Mouse (Mus musculus) intestine, postnatal 0 days (tissue): ENCODE data around the gene Eif2ak2. TPM values are rescaled to one million over a fixed set of nuclear protein-coding genes. Genes with fewer than 3 reads are reported as not detected.
A peak's percentile ranks its signal among the peaks of the same experiment; 100 is the strongest.

Experiments used
- ATAC-seq: fragments of 200-750 bp; cut with Nextera tagmentation; 2 replicates; pipeline ENCODE4 v1.8.0; 2017; ENCODE audit warnings: mild to moderate bottlenecking, moderate TSS enrichment, moderate library complexity
- H3K27ac ChIP-seq: fragments of 300-500 bp; sonication (generic); 2 replicates; pipeline ENCODE4 v1.5.1; 2014; ENCODE audit warnings: mild to moderate bottlenecking, low read depth, low read length, moderate library complexity
- H3K27me3 ChIP-seq: fragments of 300-500 bp; sonication (generic); replicated peaks from 2 replicates; pipeline ENCODE4 v1.6.1; 2014; ENCODE audit warnings: low read length, mixed read lengths; ENCODE audit not compliant: control insufficient read depth, insufficient read depth
- H3K36me3 ChIP-seq: fragments of 300-500 bp; sonication (generic); 2 replicates; pipeline ENCODE4 v1.6.1; 2014; ENCODE audit warnings: mild to moderate bottlenecking, moderate library complexity; ENCODE audit not compliant: control insufficient read depth, insufficient read depth
- H3K4me1 ChIP-seq: fragments of 300-500 bp; sonication (generic); replicated peaks from 2 replicates; pipeline ENCODE4 v1.6.1; 2014; ENCODE audit warnings: antibody characterized with exemption, low read length, mixed read lengths; ENCODE audit not compliant: control insufficient read depth, insufficient read depth
- H3K4me2 ChIP-seq: fragments of 300-500 bp; sonication (generic); replicated peaks from 2 replicates; pipeline ENCODE4 v1.6.1; 2014; ENCODE audit warnings: low read depth, mild to moderate bottlenecking, moderate library complexity
- H3K4me3 ChIP-seq: fragments of 300-500 bp; sonication (generic); 2 replicates; pipeline ENCODE4 v1.5.1; 2014; ENCODE audit warnings: low read depth, low read length
- H3K9ac ChIP-seq: fragments of 300-500 bp; sonication (generic); 2 replicates; pipeline ENCODE4 v1.6.1; 2014; ENCODE audit warnings: mild to moderate bottlenecking, low read depth, low read length
- H3K9me3 ChIP-seq: fragments of 300-500 bp; sonication (generic); 2 replicates; pipeline ENCODE4 v1.6.1; 2016; ENCODE audit warnings: mixed run types; ENCODE audit not compliant: control insufficient read depth
- CTCF ChIP-seq: sonication (generic); IDR thresholded peaks from 2 replicates; pipeline ENCODE4 v1.5.1; 2016; ENCODE audit warnings: low read depth, mild to moderate bottlenecking, control low read depth, antibody characterized with exemption, moderate library complexity
- WGBS: fragments of 180-500 bp; shearing (Covaris S2); extraction: QIAGEN DNeasy Blood & Tissue Kit; methylation state at CpG from one replicate; pipeline ENCODE4 v1.1.7; 2014; 5-methylcytosine and 5-hydroxymethylcytosine counted together
- polyA plus RNA-seq: library from polyadenylated mRNA; unstranded; fragments of >200 nt; fragmentation: Nextera tagmentation; extraction: Ambion mirVana; gene quantifications from 2 replicates; pipeline ENCODE4 v1.2.1, GENCODE M21; 2015

Gene Eif2ak2
- polyA plus RNA-seq, 1 experiment from 2014 or later: 25.1 TPM

DNA sequence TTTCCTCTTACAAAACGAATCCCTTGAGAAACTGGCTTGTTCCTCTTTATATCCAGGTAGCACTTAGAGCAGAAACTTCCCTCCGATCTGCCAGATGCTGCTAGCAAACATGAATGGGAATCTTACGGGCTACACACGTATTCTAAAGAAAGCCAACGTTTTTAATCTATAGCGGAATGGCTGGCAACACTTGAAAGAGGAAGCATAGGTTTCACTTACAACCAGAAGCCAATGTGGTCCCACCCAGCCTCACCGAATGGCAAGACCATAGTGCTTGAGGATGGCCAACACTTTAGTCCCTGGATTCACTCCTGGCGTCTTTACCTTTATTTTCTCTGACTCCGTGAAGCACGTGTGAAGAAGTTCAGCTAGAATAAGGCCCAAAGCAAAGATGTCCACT, 26.1 kb downstream of the Eif2ak2 start:
- WGBS: 89% methylated on average over 10 of the region's 10 CpGs
- Histone ChIP-seq H3K9me3 (no peaks in the 10 kb centered on the region), H3K27me3 (no peaks in the 10 kb centered on the region), H3K9ac (no peak overlapping the region), H3K4me1 (no peaks in the 10 kb centered on the region), H3K27ac (no peak overlapping the region), H3K4me2 (no peak overlapping the region), H3K4me3 (no peak overlapping the region), H3K36me3 (peaks cover 56% of the 10 kb centered on the region)
- no peak for ATAC-seq
- no peak for TF ChIP-seq CTCF

DNA sequence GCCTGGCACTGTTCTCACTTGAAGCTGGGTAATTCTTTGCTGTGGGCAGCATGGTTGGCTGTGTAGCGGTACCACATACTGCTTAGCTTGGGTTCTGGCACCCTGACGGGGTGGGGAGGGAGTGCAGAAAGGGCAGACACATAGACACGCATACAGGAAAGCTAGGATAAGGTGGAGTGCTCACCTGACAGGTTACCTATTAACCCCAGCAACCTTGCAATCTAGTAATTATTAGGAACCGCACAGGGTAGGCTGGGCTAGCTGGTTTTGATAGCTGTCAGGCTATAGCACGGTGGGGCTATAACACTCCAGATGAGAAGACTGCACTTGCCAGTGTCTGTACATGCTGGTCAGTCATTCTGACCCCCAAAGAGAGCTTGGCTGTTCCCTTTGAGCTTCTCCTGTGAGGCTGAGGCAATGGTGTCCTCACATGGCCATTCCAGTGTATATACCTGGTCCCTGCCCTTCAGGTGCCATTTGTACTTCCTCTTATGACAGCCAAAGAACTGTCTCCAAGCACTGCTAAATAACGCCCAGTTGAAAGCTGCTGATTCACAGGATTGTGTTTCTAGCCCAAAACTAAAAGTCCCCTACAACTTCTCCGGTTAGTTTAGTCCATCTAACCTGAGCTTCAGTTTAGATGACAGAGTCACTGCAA, 40.0 kb downstream of the Eif2ak2 start:
- ATAC-seq: peak; percentile 83
- H3K9me3 ChIP-seq: no peaks in the 10 kb centered on the region
- no peak overlapping the region for H3K4me2 ChIP-seq
- H3K9ac ChIP-seq: no peak overlapping the region
- H3K27ac ChIP-seq: peak overlapping the region; percentile 57
- 48% methylated on average over 7 of the region's 7 CpGs for WGBS
- no peaks in the 10 kb centered on the region for H3K4me1 ChIP-seq
- H3K4me3 ChIP-seq: no peak overlapping the region
- no peaks in the 10 kb centered on the region for H3K27me3 ChIP-seq
- peaks cover 61% of the 10 kb centered on the region for H3K36me3 ChIP-seq
- no peak for TF ChIP-seq CTCF

DNA sequence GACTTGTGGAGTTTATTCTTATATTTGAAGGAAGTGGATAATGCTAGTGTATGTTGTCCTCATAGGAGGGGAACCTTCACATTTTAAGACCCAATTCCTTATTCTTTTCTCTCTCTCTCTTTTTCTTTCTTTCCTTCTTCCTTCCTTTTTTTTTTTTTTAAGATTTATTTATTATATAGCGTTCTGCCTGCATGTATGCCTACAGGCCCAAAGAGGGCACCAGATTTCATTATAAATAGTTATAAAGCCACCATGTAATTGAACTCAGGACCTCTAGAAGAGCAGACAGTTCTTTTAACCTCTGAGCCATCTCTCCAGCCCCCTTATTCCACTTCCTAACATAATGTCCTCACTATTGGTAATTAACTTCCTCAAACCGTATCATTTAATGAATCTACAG, 46.3 kb downstream of the Eif2ak2 start:
- H3K4me3 ChIP-seq: peak overlapping the region; percentile 79
- H3K36me3 ChIP-seq: peaks cover 19% of the 10 kb centered on the region
- H3K4me2 ChIP-seq: peak overlapping the region; percentile 70
- ATAC-seq: no peak
- WGBS: 21% methylated on average over 2 of the region's 2 CpGs
- H3K27ac ChIP-seq: peak overlapping the region; percentile 69
- TF ChIP-seq CTCF: peak; percentile 16; the same call in 1 of the 2 replicates
- no peaks in the 10 kb centered on the region for H3K27me3 ChIP-seq
- H3K9ac ChIP-seq: peak overlapping the region; percentile 53; the same call in 1 of the 2 replicates
- H3K9me3 ChIP-seq: no peaks in the 10 kb centered on the region
- no peaks in the 10 kb centered on the region for H3K4me1 ChIP-seq

DNA sequence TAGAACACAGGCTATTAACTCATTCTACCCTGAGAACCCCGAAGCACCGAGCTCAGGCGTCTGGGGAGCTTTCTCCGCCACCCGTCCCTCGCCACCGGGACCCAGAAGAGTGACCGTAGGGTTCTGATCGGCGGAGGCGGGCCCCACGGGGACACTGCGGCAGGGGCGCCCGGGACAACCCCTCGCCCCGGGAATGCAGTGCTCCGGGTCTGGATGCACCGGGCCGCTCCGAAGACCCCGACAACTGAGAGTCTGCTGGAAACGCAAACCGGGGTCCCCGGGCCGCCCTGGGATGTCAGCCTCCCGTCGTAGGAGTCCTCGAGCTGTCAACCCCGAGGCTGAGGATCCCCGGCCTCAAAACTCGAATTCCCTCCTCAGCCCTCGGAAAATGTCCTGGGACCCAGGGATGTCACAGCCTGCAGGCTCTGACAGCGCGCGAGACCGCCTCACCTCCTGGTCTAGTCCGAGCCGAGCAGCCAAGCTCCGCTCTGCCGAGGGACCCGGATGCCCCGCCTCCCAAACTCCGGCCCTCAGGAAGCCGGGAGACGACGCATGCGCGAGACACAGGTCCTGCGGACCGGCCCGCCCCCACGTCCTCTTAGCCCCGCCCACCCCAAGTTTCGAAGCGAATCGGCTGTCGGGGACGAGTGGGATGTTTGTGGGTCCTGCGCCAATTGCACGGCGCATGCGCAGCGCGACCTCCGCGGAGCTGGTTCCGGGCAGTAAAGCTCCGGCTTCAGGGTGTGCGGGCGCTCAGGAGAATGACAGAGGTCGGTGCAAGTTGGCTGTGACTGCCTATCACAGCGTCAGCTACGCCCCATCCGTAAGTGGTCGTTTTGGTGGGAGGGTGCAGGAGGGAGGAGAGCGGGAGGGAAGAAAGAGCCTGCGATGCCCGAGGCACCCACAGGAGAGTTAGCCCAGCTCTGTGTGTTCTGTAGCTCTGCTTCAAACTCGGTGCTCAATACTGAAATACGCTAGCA, 47.2 kb downstream of the Eif2ak2 start, which contains the start of the genes Heatr5b and Gpatch11:
Gene Heatr5b, minus strand, starts transcription at position 509 of the 980 bp plus-strand sequence.
Gene Gpatch11, plus strand, starts transcription at position 712 of the 980 bp plus-strand sequence.
- 0 out of 2 replicates have a peak, but pooled peaks have one; percentile 1 for TF ChIP-seq CTCF
- H3K9me3 ChIP-seq: no peaks in the 10 kb centered on the region
- under 1% methylated on average over 81 of the region's 81 CpGs for WGBS
- H3K4me2 ChIP-seq: peak within 1 kb of the TSS; percentile 70
- H3K4me3 ChIP-seq: peak within 1 kb of the TSS; percentile 79
- ATAC-seq: peak; percentile 99
- H3K36me3 ChIP-seq: peaks cover 25% of the 10 kb centered on the region
- no peaks in the 10 kb centered on the region for H3K27me3 ChIP-seq
- peak within 1 kb of the TSS; percentile 80 for H3K9ac ChIP-seq
- H3K27ac ChIP-seq: peak within 1 kb of the TSS; percentile 69
- H3K4me1 ChIP-seq: no peaks in the 10 kb centered on the region

DNA sequence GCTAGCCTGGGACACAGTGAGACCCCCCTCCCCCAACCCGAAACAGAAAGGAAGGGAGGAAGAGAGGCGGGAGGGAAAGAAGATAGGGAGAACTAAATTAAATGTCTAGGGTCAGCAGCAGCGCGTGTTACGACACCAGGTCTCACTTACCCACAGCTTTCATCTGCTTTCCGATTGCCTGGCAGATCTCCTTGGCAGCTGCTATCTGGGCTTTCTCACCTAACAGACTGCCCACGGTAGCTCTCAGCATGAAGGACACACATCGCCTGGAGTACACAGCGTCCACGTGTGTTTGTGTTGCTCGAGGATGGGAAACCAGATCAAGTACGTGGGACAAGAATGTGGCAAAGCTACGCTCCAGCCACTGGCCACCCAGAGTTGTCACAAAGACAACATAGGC, 58.0 kb downstream of the Eif2ak2 start:
- H3K4me3 ChIP-seq: no peak overlapping the region
- TF ChIP-seq CTCF: no peak
- no peaks in the 10 kb centered on the region for H3K9me3 ChIP-seq
- WGBS: 94% methylated on average over 13 of the region's 13 CpGs
- H3K27me3 ChIP-seq: no peaks in the 10 kb centered on the region
- no peak overlapping the region for H3K27ac ChIP-seq
- peaks cover 64% of the 10 kb centered on the region for H3K36me3 ChIP-seq
- H3K4me1 ChIP-seq: no peaks in the 10 kb centered on the region
- no peak overlapping the region for H3K4me2 ChIP-seq
- no peak for ATAC-seq
- H3K9ac ChIP-seq: no peak overlapping the region

DNA sequence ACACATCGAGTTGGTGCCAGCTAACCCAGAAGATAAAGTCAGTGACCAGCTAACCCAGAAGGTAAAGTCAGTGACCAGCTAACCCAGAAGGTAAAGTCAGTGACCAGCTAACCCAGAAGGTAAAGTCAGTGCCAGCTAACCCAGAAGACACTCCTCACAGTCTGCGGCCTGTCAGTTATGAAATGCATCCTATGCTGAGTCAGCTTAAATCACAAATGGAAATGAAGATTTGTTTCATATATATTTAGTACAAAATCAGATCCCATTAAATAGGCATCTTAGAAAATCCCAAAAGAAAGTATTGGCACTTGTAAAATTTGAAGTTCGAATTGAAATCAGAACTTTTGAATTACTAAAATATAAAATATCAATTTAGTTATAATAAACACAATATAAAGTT, 72.8 kb downstream of the Eif2ak2 start:
- H3K9me3 ChIP-seq: no peaks in the 10 kb centered on the region
- H3K36me3 ChIP-seq: peaks cover 41% of the 10 kb centered on the region
- no peaks in the 10 kb centered on the region for H3K4me1 ChIP-seq
- H3K4me2 ChIP-seq: no peak overlapping the region
- H3K9ac ChIP-seq: no peak overlapping the region
- TF ChIP-seq CTCF: no peak
- H3K4me3 ChIP-seq: no peak overlapping the region
- no peak for ATAC-seq
- H3K27me3 ChIP-seq: no peaks in the 10 kb centered on the region
- WGBS: 94% methylated on average over 3 of the region's 3 CpGs
- no peak overlapping the region for H3K27ac ChIP-seq
